Mouse (Mus musculus) heart, postnatal 0 days (tissue): ENCODE results near the gene Asf1b.

Experiments
- CTCF ChIP-seq: IDR thresholded peaks from 2 replicates; pipeline ENCODE4 v1.5.1; 2016; ENCODE audit warnings: antibody characterized with exemption, control low read depth, low read depth
- EP300 ChIP-seq: IDR thresholded peaks from 2 replicates; pipeline ENCODE4 v1.6.1; 2016; ENCODE audit warnings: antibody characterized with exemption, low read depth

DNA sequence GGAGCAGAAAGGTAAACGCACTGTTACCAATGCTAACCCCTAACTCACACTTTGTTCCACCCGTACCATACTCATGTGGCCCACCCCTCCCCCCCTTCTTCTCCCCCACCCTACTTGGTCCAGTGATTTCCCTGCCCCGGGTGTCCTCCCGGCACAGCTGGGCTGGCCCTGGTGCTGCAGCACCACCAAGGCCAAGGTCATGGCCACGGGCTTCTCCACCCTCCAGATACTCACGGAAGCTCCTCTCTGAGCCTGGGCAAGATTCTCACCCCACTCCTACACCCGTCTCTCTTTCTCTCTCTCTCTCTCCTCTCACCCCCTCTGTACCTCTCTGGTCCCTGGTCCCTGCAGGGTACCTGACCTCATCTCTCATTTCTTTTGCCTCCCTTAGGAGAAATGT is 29.0 kb upstream of the Asf1b start:
- TF ChIP-seq CTCF (no peak), EP300 (no peak)
